Comparison of ENCODE assay signal across 8 mouse cellular contexts in genomic region chr9:69125787-69126161, GRCm38 (mm10).
DNase-seq lines count a peak whose midpoint lies in the region; ATAC-seq lines count a peak whose summit lies in the region.

No protein-coding gene starts in this region.

- H3K4me2 ChIP-seq in heart, embryonic 11.5 days = peak overlapping the region; percentile 56
- H3K4me2 ChIP-seq in limb, embryonic 11.5 days (ENCODE audit: low read depth, severe bottlenecking) = peak overlapping the region; percentile 39; the same call in 1 of the 2 replicates
- peak overlapping the region; percentile 66 for H3K4me2 ChIP-seq in stomach, embryonic 14.5 days (replicated peaks; ENCODE audit: low read depth, low read length)

- intact Hi-C loops in heart, postnatal 10 days (cut with DNase I) = loop anchor here (2.0 kb wide), 1 partner anchor 169 kb away; no protein-coding TSS in a partner anchor

- whole genome bisulfite sequencing in heart, embryonic 11.5 days (ENCODE audit: insufficient replicate concordance) = 35% methylated on average over 7 of the region's 7 CpGs
- WGBS in limb, embryonic 11.5 days = 65% methylated on average over 7 of the region's 7 CpGs
- 58% methylated on average over 7 of the region's 7 CpGs for WGBS in stomach, embryonic 14.5 days

- no peak for DNase-seq in heart, postnatal 10 days
- peak; percentile 18 to 34 for DNase-seq in right cerebral cortex, postnatal 36 days (ENCODE audit: low spot score in 2 of 2)
- DNase-seq in right cerebral cortex, postnatal 4 days = no peak
- no peak for DNase-seq in limb, embryonic 11.5 days (ENCODE audit: low spot score)
- no peak for DNase-seq in gastrocnemius, postnatal 4 days (ENCODE audit: low spot score in 2 of 2)
- DNase-seq in gastrocnemius, postnatal 25 days = no peak

- H3K9me3 ChIP-seq in heart, embryonic 11.5 days (replicated peaks; ENCODE audit: control insufficient read depth, low read length) = no peaks in the 10 kb centered on the region
- H3K9me3 ChIP-seq in limb, embryonic 11.5 days (ENCODE audit: control insufficient read depth, low read length) = no peaks in the 10 kb centered on the region
- H3K9me3 ChIP-seq in stomach, embryonic 14.5 days (ENCODE audit: control insufficient read depth, low read depth, low read length) = no peaks in the 10 kb centered on the region

- no peak overlapping the region for H3K9ac ChIP-seq in heart, embryonic 11.5 days (ENCODE audit: low read depth, low read length)
- no peak overlapping the region for H3K9ac ChIP-seq in limb, embryonic 11.5 days (ENCODE audit: low read length)
- H3K9ac ChIP-seq in stomach, embryonic 14.5 days (replicated peaks; ENCODE audit: low read depth, low read length) = no peak overlapping the region; the same call in 1 of the 2 replicates

- ATAC-seq in heart, embryonic 11.5 days (replicated peaks; ENCODE audit: insufficient number of reproducible peaks, low FRiP score, low TSS enrichment) = no peak
- no peak for ATAC-seq in limb, embryonic 11.5 days (ENCODE audit: insufficient number of reproducible peaks, low FRiP score, low TSS enrichment, low read depth)
- ATAC-seq in stomach, embryonic 14.5 days (ENCODE audit: insufficient number of reproducible peaks, insufficient read depth, low FRiP score, low read depth) = no peak

- no peaks in the 10 kb centered on the region for H3K36me3 ChIP-seq in heart, embryonic 11.5 days (ENCODE audit: control insufficient read depth, insufficient read depth, low read length)
- no peaks in the 10 kb centered on the region for H3K36me3 ChIP-seq in limb, embryonic 11.5 days (ENCODE audit: control insufficient read depth, insufficient read depth, low read length)
- H3K36me3 ChIP-seq in stomach, embryonic 14.5 days (ENCODE audit: control insufficient read depth, insufficient read depth, low read length) = no peaks in the 10 kb centered on the region

- no peak overlapping the region for H3K27ac ChIP-seq in heart, embryonic 11.5 days (ENCODE audit: low read depth, low read length)
- no peak overlapping the region for H3K27ac ChIP-seq in limb, embryonic 11.5 days (replicated peaks; ENCODE audit: low read depth, low read length)
- H3K27ac ChIP-seq in stomach, embryonic 14.5 days (ENCODE audit: low read length) = no peak overlapping the region

- H3K4me3 ChIP-seq in heart, embryonic 11.5 days (ENCODE audit: low read depth, low read length) = no peak overlapping the region
- no peak overlapping the region for H3K4me3 ChIP-seq in limb, embryonic 11.5 days (ENCODE audit: low read depth, low read length)
- peak overlapping the region; percentile 13; the same call in 1 of the 2 replicates for H3K4me3 ChIP-seq in stomach, embryonic 14.5 days (ENCODE audit: low read depth, low read length)

- H3K4me1 ChIP-seq in heart, embryonic 11.5 days (ENCODE audit: control insufficient read depth, insufficient read depth, low read length) = peaks cover 13% of the 10 kb centered on the region
- H3K4me1 ChIP-seq in limb, embryonic 11.5 days (ENCODE audit: control insufficient read depth, insufficient read depth, low read length) = peaks cover 14% of the 10 kb centered on the region
- H3K4me1 ChIP-seq in stomach, embryonic 14.5 days (ENCODE audit: control insufficient read depth, insufficient read depth, low read length) = peaks cover 7% of the 10 kb centered on the region; the same call in 1 of the 2 replicates

- peaks cover 23% of the 10 kb centered on the region for H3K27me3 ChIP-seq in heart, embryonic 11.5 days (ENCODE audit: control insufficient read depth, insufficient read depth, low read length)
- H3K27me3 ChIP-seq in limb, embryonic 11.5 days (ENCODE audit: control insufficient read depth, insufficient read depth, low read length) = no peaks in the 10 kb centered on the region
- H3K27me3 ChIP-seq in stomach, embryonic 14.5 days (ENCODE audit: control insufficient read depth, insufficient read depth, low read length) = no peaks in the 10 kb centered on the region

Comparison
In these comparisons a context has a peak if more than half of its experiments do, and no peak if none do; other contexts are left out.
1. DNase-seq: peak in right cerebral cortex, postnatal 36 days (2 of 2); none in heart, postnatal 10 days (0 of 2), right cerebral cortex, postnatal 4 days (single experiment), limb, embryonic 11.5 days (single experiment), gastrocnemius, postnatal 4 days (0 of 2) and gastrocnemius, postnatal 25 days (single experiment).
2. Peak in every context shown above with its lines, with median percentiles within 50 percentile points of each other: H3K4me2 ChIP-seq.